Mouse (Mus musculus) urinary bladder, adult 2 months (tissue): ENCODE data around the gene Igf2bp1. TPM values are rescaled to one million over a fixed set of nuclear protein-coding genes. Genes with fewer than 3 reads are reported as not detected.
A peak's percentile ranks its signal among the peaks of the same experiment; 100 is the strongest.

Experiments used
- DNase-seq: peaks from one replicate; pipeline ENCODE4 v3.0.0; 2022; ENCODE audit warnings: low spot score
- polyA plus RNA-seq: library from polyadenylated mRNA; depleted of rRNA; stranded (reverse); fragments of >200 nt; gene quantifications from 2 replicates; pipeline ENCODE4 v1.2.3, GENCODE M21; 2012; rRNA removed

Igf2bp1 gene
- polyA plus RNA-seq = 0.33 and 0.41 TPM in 2 replicates

- DNase-seq = peak; percentile 47
These were observed at the start of gene Igf2bp1 for GRCm38 (mm10) chr11:96005403-96006271. Gene Igf2bp1, minus strand, starts transcription at chr11:96005940.

- no peak for DNase-seq
These were observed 45.1 kb upstream of the Igf2bp1 start for GRCm38 (mm10) chr11:96050854-96051253.

- no peak for DNase-seq
These were observed 44.2 kb upstream of the Igf2bp1 start for GRCm38 (mm10) chr11:96049939-96050338.

GRCm38 (mm10) chr11:96047469-96048373 lies 42.0 kb upstream of the Igf2bp1 start:
- no peak for DNase-seq

GRCm38 (mm10) chr11:96046793-96047192 lies 41.1 kb upstream of the Igf2bp1 start:
- no peak for DNase-seq

- DNase-seq = no peak
These were observed 40.3 kb upstream of the Igf2bp1 start for GRCm38 (mm10) chr11:96046028-96046427.

GRCm38 (mm10) chr11:96044803-96045567 lies 39.2 kb upstream of the Igf2bp1 start:
- DNase-seq = no peak

- no peak for DNase-seq
These were observed 32.8 kb upstream of the Igf2bp1 start for GRCm38 (mm10) chr11:96038560-96038959.

GRCm38 (mm10) chr11:96037499-96037898 lies 31.8 kb upstream of the Igf2bp1 start:
- DNase-seq = no peak

GRCm38 (mm10) chr11:96035133-96035532 lies 29.4 kb upstream of the Igf2bp1 start:
- DNase-seq = no peak

- peak; percentile 88 for DNase-seq
These were observed 28.9 kb upstream of the Igf2bp1 start, which contains the start of gene Snf8 for GRCm38 (mm10) chr11:96034596-96035052. Gene Snf8, plus strand, starts transcription at chr11:96034885.

- DNase-seq = no peak
These were observed 28.4 kb upstream of the Igf2bp1 start for GRCm38 (mm10) chr11:96034116-96034515.

- DNase-seq = no peak
These were observed 27.5 kb upstream of the Igf2bp1 start for GRCm38 (mm10) chr11:96033264-96033663.

GRCm38 (mm10) chr11:96031701-96032100 lies 26.0 kb upstream of the Igf2bp1 start:
- no peak for DNase-seq

GRCm38 (mm10) chr11:96030571-96030970 lies 24.8 kb upstream of the Igf2bp1 start:
- DNase-seq = no peak

GRCm38 (mm10) chr11:96028130-96028529 lies 22.4 kb upstream of the Igf2bp1 start:
- DNase-seq = no peak

- no peak for DNase-seq
These were observed 14.9 kb upstream of the Igf2bp1 start for GRCm38 (mm10) chr11:96020622-96021021.

GRCm38 (mm10) chr11:96017941-96018351 lies 12.2 kb upstream of the Igf2bp1 start:
- DNase-seq = no peak

- no peak for DNase-seq
These were observed 9.7 kb upstream of the Igf2bp1 start for GRCm38 (mm10) chr11:96015421-96015820.

- no peak for DNase-seq
These were observed 6.2 kb upstream of the Igf2bp1 start for GRCm38 (mm10) chr11:96011982-96012381.

GRCm38 (mm10) chr11:96008827-96009226 lies 3.1 kb upstream of the Igf2bp1 start:
- DNase-seq = no peak
